8 mouse cellular contexts compared by ENCODE assay signal in genomic region chr4:126251655-126252254, GRCm38 (mm10). TPM values are rescaled to one million over a fixed set of nuclear protein-coding genes. Genes with fewer than 3 reads are reported as not detected.
DNase-seq lines count a peak whose midpoint lies in the region; ATAC-seq and TF ChIP-seq lines count a peak whose summit lies in the region.

No protein-coding gene starts in this region.

- peaks cover 26% of the 10 kb centered on the region for H3K36me3 ChIP-seq in heart, embryonic 10.5 days
- H3K36me3 ChIP-seq in kidney, embryonic 16.5 days (ENCODE audit: insufficient read depth, low read length), result no peaks in the 10 kb centered on the region

- peak overlapping the region; percentile 3 for H3K9ac ChIP-seq in kidney, embryonic 16.5 days (replicated peaks; ENCODE audit: low read length)

- no peaks in the 10 kb centered on the region for H3K27me3 ChIP-seq in heart, embryonic 10.5 days (ENCODE audit: insufficient read depth, poor library complexity, severe bottlenecking)
- no peaks in the 10 kb centered on the region for H3K27me3 ChIP-seq in kidney, embryonic 16.5 days (ENCODE audit: insufficient read depth, low read length)

- H3K4me3 ChIP-seq in layer of hippocampus, adult 2 months, result peak overlapping the region; percentile 97; the same call in 1 of the 2 replicates
- H3K4me3 ChIP-seq in heart, embryonic 10.5 days, result peak overlapping the region; percentile 37
- 0 out of 2 replicates have a peak overlapping the region, but pooled peaks have one; percentile 0 for H3K4me3 ChIP-seq in kidney, embryonic 16.5 days (ENCODE audit: low read length)

- H3K27ac ChIP-seq in layer of hippocampus, adult 2 months, result peak overlapping the region; percentile 100
- peak overlapping the region; percentile 85 for H3K27ac ChIP-seq in heart, embryonic 10.5 days
- peak overlapping the region; percentile 74; the same call in 1 of the 2 replicates for H3K27ac ChIP-seq in kidney, embryonic 16.5 days (ENCODE audit: low read length)

- peak overlapping the region; percentile 20; the same call in 1 of the 2 replicates for H3K4me2 ChIP-seq in kidney, embryonic 16.5 days (replicated peaks; ENCODE audit: low read depth, low read length)

- WGBS in heart, embryonic 10.5 days, result 46% methylated on average over 11 of the region's 11 CpGs
- WGBS in kidney, embryonic 16.5 days, result 56% methylated on average over 11 of the region's 11 CpGs

- no peak for DNase-seq in layer of hippocampus, adult 2 months (ENCODE audit: low spot score in 2 of 2)
- no peak for DNase-seq in layer of hippocampus, adult 9-11 months
- no peak for DNase-seq in heart, embryonic 10.5 days (ENCODE audit: low spot score)
- DNase-seq in lung, postnatal 25 days (ENCODE audit: low spot score), result peak; percentile 77
- no peak for DNase-seq in spleen, postnatal 4 days (ENCODE audit: low spot score in 2 of 2)
- no peak for DNase-seq in left cerebral cortex, adult 9 months (ENCODE audit: low spot score in 2 of 2)
- DNase-seq in c-Kit-positive CD71-positive TER-119-positive erythroid progenitor cells, embryonic 14.5 days (ENCODE audit: low spot score), result no peak

- H3K9me3 ChIP-seq in heart, embryonic 10.5 days, result no peaks in the 10 kb centered on the region
- no peaks in the 10 kb centered on the region for H3K9me3 ChIP-seq in kidney, embryonic 16.5 days (ENCODE audit: low read length)

- TF ChIP-seq CTCF in layer of hippocampus, adult 2 months (conservative IDR thresholded peaks at IDR 0.05), result peak; percentile 32

- H3K4me1 ChIP-seq in heart, embryonic 10.5 days, result peaks cover 78% of the 10 kb centered on the region
- peaks cover 44% of the 10 kb centered on the region for H3K4me1 ChIP-seq in kidney, embryonic 16.5 days (ENCODE audit: insufficient read depth, low read length)

- no peak for ATAC-seq in kidney, embryonic 16.5 days (ENCODE audit: low FRiP score, low TSS enrichment)

RNA-seq across cellular contexts. Expression of gene Map7d1, which starts 4.4 kb away (rescaled TPM):
- 100 to 1,000 TPM; 246 to 249 TPM for total RNA-seq in layer of hippocampus, adult 2 months (2021)
- polyA plus RNA-seq in heart, embryonic 10.5 days (2016; fragmentation: Nextera tagmentation; extraction: Ambion mirVana), result 49.1 and 74.8 TPM in 2 replicates
- 31.5 and 32.2 TPM in 2 replicates for polyA plus RNA-seq in kidney, embryonic 16.5 days (2015; fragmentation: Nextera tagmentation; extraction: Ambion mirVana)

RNA-seq across cellular contexts. Expression of gene Trappc3, which starts 10.4 kb away (rescaled TPM):
- total RNA-seq in layer of hippocampus, adult 2 months (2021), result 10 to 100 TPM; 85.4 to 90.5 TPM
- 74.9 and 86.4 TPM in 2 replicates for polyA plus RNA-seq in heart, embryonic 10.5 days (2016; fragmentation: Nextera tagmentation; extraction: Ambion mirVana)
- 113 and 120 TPM in 2 replicates for polyA plus RNA-seq in kidney, embryonic 16.5 days (2015; fragmentation: Nextera tagmentation; extraction: Ambion mirVana)

RNA-seq across cellular contexts. Expression of gene Col8a2, which starts 34.8 kb away (rescaled TPM):
- 1 to 10 TPM; 1.2 to 1.5 TPM for total RNA-seq in layer of hippocampus, adult 2 months (2021)
- 3.3 and 3.7 TPM in 2 replicates for polyA plus RNA-seq in heart, embryonic 10.5 days (2016; fragmentation: Nextera tagmentation; extraction: Ambion mirVana)
- polyA plus RNA-seq in kidney, embryonic 16.5 days (2015; fragmentation: Nextera tagmentation; extraction: Ambion mirVana), result 11.1 and 11.4 TPM in 2 replicates

RNA-seq across cellular contexts. Expression of gene Thrap3, which starts 49.2 kb away (rescaled TPM):
- total RNA-seq in layer of hippocampus, adult 2 months (2021), result 100 to 1,000 TPM; 150 to 166 TPM
- 194 and 200 TPM in 2 replicates for polyA plus RNA-seq in heart, embryonic 10.5 days (2016; fragmentation: Nextera tagmentation; extraction: Ambion mirVana)
- 210 and 218 TPM in 2 replicates for polyA plus RNA-seq in kidney, embryonic 16.5 days (2015; fragmentation: Nextera tagmentation; extraction: Ambion mirVana)

Comparison
In these comparisons a context has a peak if more than half of its experiments do, and no peak if none do; other contexts are left out.
1. H3K4me3 ChIP-seq: peak in every context shown above with its lines; median percentile 97 in layer of hippocampus, adult 2 months; 37 in heart, embryonic 10.5 days; 0 in kidney, embryonic 16.5 days.